Mouse (Mus musculus) midbrain, embryonic 11.5 days (tissue): ENCODE measurements at regions not wholly inside any gene's neighbourhood (a gene's known extent, or its start where the extent isn't known, plus 50 kb on each side); places are given as distances from the start of the nearest gene placed in this dataset.

ENCODE experiments used
- ATAC-seq: fragments of 200-750 bp; cut with Nextera tagmentation; 2 replicates; pipeline ENCODE4 v1.8.0; 2017; ENCODE audit warnings: moderate TSS enrichment, moderate library complexity; ENCODE audit not compliant: low FRiP score
- DNase-seq: peaks from one replicate; pipeline ENCODE4 v3.0.0; 2015; ENCODE audit warnings: low spot score; ENCODE audit errors: missing footprints
- H3K27ac ChIP-seq: fragments of 300-500 bp; sonication (generic); 2 replicates; pipeline ENCODE4 v1.5.1; 2014; ENCODE audit warnings: low read depth, low read length
- H3K27me3 ChIP-seq: fragments of 300-500 bp; sonication (generic); 2 replicates; pipeline ENCODE4 v1.6.1; 2014; ENCODE audit warnings: mild to moderate bottlenecking, low read length, moderate library complexity, mixed read lengths; ENCODE audit not compliant: control insufficient read depth, insufficient read depth
- H3K36me3 ChIP-seq: fragments of 300-500 bp; sonication (generic); 2 replicates; pipeline ENCODE4 v1.6.1; 2014; ENCODE audit warnings: mild to moderate bottlenecking, low read length, moderate library complexity, mixed read lengths; ENCODE audit not compliant: control insufficient read depth, insufficient read depth
- H3K4me1 ChIP-seq: fragments of 300-500 bp; sonication (generic); 2 replicates; pipeline ENCODE4 v1.6.1; 2014; ENCODE audit warnings: low read length; ENCODE audit not compliant: control insufficient read depth, insufficient read depth
- H3K4me2 ChIP-seq: fragments of 300-500 bp; sonication (generic); 2 replicates; pipeline ENCODE4 v1.6.1; 2014; ENCODE audit warnings: mild to moderate bottlenecking, moderate library complexity
- H3K4me3 ChIP-seq: fragments of 300-500 bp; sonication (generic); 2 replicates; pipeline ENCODE4 v1.5.1; 2014; ENCODE audit warnings: low read depth, low read length
- H3K9ac ChIP-seq: fragments of 300-500 bp; sonication (generic); 2 replicates; pipeline ENCODE4 v1.6.1; 2014; ENCODE audit warnings: low read length
- H3K9me3 ChIP-seq: fragments of 300-500 bp; sonication (generic); 2 replicates; pipeline ENCODE4 v1.6.1; 2016; ENCODE audit warnings: low read length; ENCODE audit not compliant: control insufficient read depth
- WGBS: fragments of 180-500 bp; shearing (Covaris S2); extraction: QIAGEN DNeasy Blood & Tissue Kit; methylation state at CpG from one replicate; pipeline ENCODE4 v1.1.7; 2014; 5-methylcytosine and 5-hydroxymethylcytosine counted together

GRCm38 (mm10) chrX:11419162-11419631 lies 91.6 kb downstream of the H2al1j start:
- ATAC-seq (no peak), DNase-seq (no peak)
- no peak overlapping the region for H3K9ac ChIP-seq
- peaks cover 6% of the 10 kb centered on the region for H3K4me1 ChIP-seq
- no peaks in the 10 kb centered on the region for H3K36me3 ChIP-seq
- H3K27me3 ChIP-seq: peaks cover 4% of the 10 kb centered on the region
- 49% methylated on average over 5 of the region's 5 CpGs for WGBS
- H3K27ac ChIP-seq: no peak overlapping the region
- H3K4me3 ChIP-seq: no peak overlapping the region
- no peaks in the 10 kb centered on the region for H3K9me3 ChIP-seq
- no peak overlapping the region for H3K4me2 ChIP-seq

GRCm38 (mm10) chrX:11432403-11433004 lies 104.9 kb downstream of the H2al1j start:
- no peaks in the 10 kb centered on the region for H3K36me3 ChIP-seq
- no peaks in the 10 kb centered on the region for H3K9me3 ChIP-seq
- H3K4me3 ChIP-seq: no peak overlapping the region
- no peak overlapping the region for H3K9ac ChIP-seq
- no peak for DNase-seq
- H3K4me1 ChIP-seq: peaks cover 2% of the 10 kb centered on the region
- ATAC-seq: no peak
- 52% methylated on average over 12 of the region's 12 CpGs for WGBS
- peaks cover 5% of the 10 kb centered on the region for H3K27me3 ChIP-seq
- no peak overlapping the region for H3K4me2 ChIP-seq
- no peak overlapping the region for H3K27ac ChIP-seq

- H3K9ac ChIP-seq: no peak overlapping the region
- peaks cover 3% of the 10 kb centered on the region for H3K27me3 ChIP-seq
These were observed 107.7 kb downstream of the H2al1j start for GRCm38 (mm10) chrX:11435338-11435737.

GRCm38 (mm10) chrX:11437151-11437944 lies 109.7 kb downstream of the H2al1j start:
- Histone ChIP-seq H3K4me2 (no peak overlapping the region), H3K27me3 (peaks cover 3% of the 10 kb centered on the region), H3K36me3 (no peaks in the 10 kb centered on the region), H3K4me3 (no peak overlapping the region), H3K27ac (no peak overlapping the region), H3K9me3 (no peaks in the 10 kb centered on the region), H3K9ac (no peak overlapping the region), H3K4me1 (peaks cover 2% of the 10 kb centered on the region)
- DNase-seq (no peak), ATAC-seq (no peak)
- WGBS: 46% methylated on average over 12 of the region's 12 CpGs

More at GRCm38 (mm10) chrX:11435338-11435737, 107.7 kb downstream of the H2al1j start:
- Histone ChIP-seq H3K4me1 (peaks cover 2% of the 10 kb centered on the region), H3K9me3 (no peaks in the 10 kb centered on the region), H3K4me2 (no peak overlapping the region), H3K4me3 (no peak overlapping the region), H3K36me3 (no peaks in the 10 kb centered on the region), H3K27ac (no peak overlapping the region)
- DNase-seq (no peak), ATAC-seq (no peak)
- 30% methylated on average over 6 of the region's 6 CpGs for WGBS

GRCm38 (mm10) chrX:11443543-11443942 lies 115.9 kb downstream of the H2al1j start:
- Histone ChIP-seq H3K9ac (no peak overlapping the region), H3K4me1 (no peaks in the 10 kb centered on the region), H3K36me3 (no peaks in the 10 kb centered on the region), H3K27ac (no peak overlapping the region), H3K9me3 (no peaks in the 10 kb centered on the region), H3K27me3 (peaks cover 3% of the 10 kb centered on the region; the same call in 1 of the 2 replicates), H3K4me2 (no peak overlapping the region), H3K4me3 (no peak overlapping the region)
- no peak for DNase-seq
- no peak for ATAC-seq
- 61% methylated on average over 7 of the region's 7 CpGs for WGBS

- no peaks in the 10 kb centered on the region for H3K4me1 ChIP-seq
- no peak overlapping the region for H3K9ac ChIP-seq
These were observed 116.7 kb downstream of the H2al1j start for GRCm38 (mm10) chrX:11444261-11444725.

GRCm38 (mm10) chrX:11448711-11449110 lies 121.1 kb downstream of the H2al1j start:
- H3K9ac ChIP-seq: no peak overlapping the region
- no peaks in the 10 kb centered on the region for H3K36me3 ChIP-seq
- DNase-seq (no peak), ATAC-seq (no peak)
- H3K27ac ChIP-seq: no peak overlapping the region
- H3K4me2 ChIP-seq: no peak overlapping the region
- WGBS: 87% methylated on average over 4 of the region's 4 CpGs
- H3K4me3 ChIP-seq: no peak overlapping the region
- H3K27me3 ChIP-seq: peaks cover 3% of the 10 kb centered on the region; the same call in 1 of the 2 replicates
- no peaks in the 10 kb centered on the region for H3K4me1 ChIP-seq
- no peaks in the 10 kb centered on the region for H3K9me3 ChIP-seq

More at GRCm38 (mm10) chrX:11444261-11444725, 116.7 kb downstream of the H2al1j start:
- DNase-seq (no peak), ATAC-seq (no peak)
- no peak overlapping the region for H3K4me3 ChIP-seq
- peaks cover 3% of the 10 kb centered on the region; the same call in 1 of the 2 replicates for H3K27me3 ChIP-seq
- H3K9me3 ChIP-seq: no peaks in the 10 kb centered on the region
- H3K27ac ChIP-seq: no peak overlapping the region
- H3K36me3 ChIP-seq: no peaks in the 10 kb centered on the region
- H3K4me2 ChIP-seq: no peak overlapping the region
- WGBS: 77% methylated on average over 10 of the region's 10 CpGs

GRCm38 (mm10) chrX:11458521-11458920 lies 130.9 kb downstream of the H2al1j start:
- Histone ChIP-seq H3K9me3 (no peaks in the 10 kb centered on the region), H3K27me3 (no peaks in the 10 kb centered on the region), H3K4me2 (no peak overlapping the region), H3K4me1 (no peaks in the 10 kb centered on the region), H3K4me3 (no peak overlapping the region), H3K36me3 (no peaks in the 10 kb centered on the region), H3K27ac (no peak overlapping the region), H3K9ac (no peak overlapping the region)
- ATAC-seq (no peak), DNase-seq (no peak)
- 62% methylated on average over 4 of the region's 4 CpGs for WGBS

- H3K27me3 ChIP-seq: no peaks in the 10 kb centered on the region; the same call in 1 of the 2 replicates
- ATAC-seq (no peak), DNase-seq (no peak)
- H3K4me3 ChIP-seq: no peak overlapping the region
- H3K4me2 ChIP-seq: no peak overlapping the region
- H3K36me3 ChIP-seq: no peaks in the 10 kb centered on the region
- no peaks in the 10 kb centered on the region for H3K9me3 ChIP-seq
- WGBS: 76% methylated on average over 3 of the region's 3 CpGs
- H3K4me1 ChIP-seq: no peaks in the 10 kb centered on the region
- H3K9ac ChIP-seq: no peak overlapping the region
- no peak overlapping the region for H3K27ac ChIP-seq
These were observed 136.4 kb downstream of the H2al1j start for GRCm38 (mm10) chrX:11463955-11464511.
